Mouse (Mus musculus): Measurements from ENCODE around the gene Rin1.
"Not testable (repeated sequence)": the region's sequence is repeated elsewhere in the genome, so short reads cannot be mapped to it uniquely, and the experiment has no call there.

Rin1 gene

GRCm38 (mm10) chr19:5050047-5050905 is at the start of gene Rin1:
Gene Rin1 (plus strand): TSS chr19:5050481.
- DNase-seq (ENCODE audit: low read depth, low spot score): no peak

GRCm38 (mm10) chr19:5001666-5002406 is 48.4 kb upstream of the Rin1 start:
- peak; percentile 83 for DNase-seq (ENCODE audit: low read depth, low spot score)

- DNase-seq (ENCODE audit: low read depth, low spot score): not testable (repeated sequence)
Measured at GRCm38 (mm10) chr19:5003644-5004043, 46.6 kb upstream of the Rin1 start.

- no peak for DNase-seq (ENCODE audit: low read depth, low spot score)
Measured at GRCm38 (mm10) chr19:5004925-5005324, 45.4 kb upstream of the Rin1 start.

GRCm38 (mm10) chr19:5013138-5013537 is 37.1 kb upstream of the Rin1 start:
- no peak for DNase-seq (ENCODE audit: low read depth, low spot score)

- DNase-seq (ENCODE audit: low read depth, low spot score): no peak
Measured at GRCm38 (mm10) chr19:5014961-5015398, 35.3 kb upstream of the Rin1 start.

- DNase-seq (ENCODE audit: low read depth, low spot score): no peak
Measured at GRCm38 (mm10) chr19:5016221-5016742, 34.0 kb upstream of the Rin1 start.

GRCm38 (mm10) chr19:5016782-5017181 is 33.5 kb upstream of the Rin1 start:
- DNase-seq (ENCODE audit: low read depth, low spot score): peak; percentile 59

GRCm38 (mm10) chr19:5017611-5018010 is 32.7 kb upstream of the Rin1 start:
- DNase-seq (ENCODE audit: low read depth, low spot score): no peak

GRCm38 (mm10) chr19:5018191-5018590 is 32.1 kb upstream of the Rin1 start:
- no peak for DNase-seq (ENCODE audit: low read depth, low spot score)

- no peak for DNase-seq (ENCODE audit: low read depth, low spot score)
Measured at GRCm38 (mm10) chr19:5021416-5021815, 28.9 kb upstream of the Rin1 start.

GRCm38 (mm10) chr19:5023621-5024479 is 26.4 kb upstream of the Rin1 start, which contains the start of gene Slc29a2:
Gene Slc29a2 (plus strand): TSS chr19:5023860.
- DNase-seq (ENCODE audit: low read depth, low spot score): peak; percentile 89

- DNase-seq (ENCODE audit: low read depth, low spot score): no peak
Measured at GRCm38 (mm10) chr19:5026111-5026510, 24.2 kb upstream of the Rin1 start.

GRCm38 (mm10) chr19:5032686-5033085 is 17.6 kb upstream of the Rin1 start:
- DNase-seq (ENCODE audit: low read depth, low spot score): no peak

- no peak for DNase-seq (ENCODE audit: low read depth, low spot score)
Measured at GRCm38 (mm10) chr19:5036577-5036976, 13.7 kb upstream of the Rin1 start.

GRCm38 (mm10) chr19:5037678-5038571 is 12.4 kb upstream of the Rin1 start:
- peak; percentile 85 for DNase-seq (ENCODE audit: low read depth, low spot score)

GRCm38 (mm10) chr19:5038709-5039156 is 11.5 kb upstream of the Rin1 start, which contains the start of the genes B4gat1 and AC124502.3:
Gene B4gat1 (plus strand): TSS chr19:5038826.
Gene AC124502.3 (plus strand): TSS chr19:5038891.
- DNase-seq (ENCODE audit: low read depth, low spot score): peak; percentile 82

GRCm38 (mm10) chr19:5039301-5040114 is 10.8 kb upstream of the Rin1 start:
- DNase-seq (ENCODE audit: low read depth, low spot score): no peak

- DNase-seq (ENCODE audit: low read depth, low spot score): peak; percentile 90
Measured at GRCm38 (mm10) chr19:5040862-5041523, 9.3 kb upstream of the Rin1 start, which contains the start of gene Brms1. Gene Brms1 (plus strand): TSS chr19:5041354.
